Mouse (Mus musculus) MEL (cell line): ENCODE data around the gene Zbp1.

Experiments used
- CTCF ChIP-seq, 3 experiments: IDR thresholded peaks in 2 of 3; conservative IDR thresholded peaks in 1 of 3; 2 replicates each; pipeline ENCODE4 v1.5.1; 2011 to 2012; ENCODE audit warnings: low read length in 3 of 3, low read depth in 2 of 3, mild to moderate bottlenecking in 2 of 3, improper control_type of control experiment in 1 of 3, inconsistent platforms in 1 of 3, mixed read lengths in 1 of 3, moderate library complexity in 1 of 3; ENCODE audit not compliant: control insufficient read depth in 1 of 3, insufficient read depth in 1 of 3, poor library complexity in 1 of 3, severe bottlenecking in 1 of 3
- GATA1 ChIP-seq: IDR thresholded peaks from 2 replicates; pipeline ENCODE4 v1.6.1; 2011; ENCODE audit warnings: low read depth, low read length, improper control_type of control experiment
- KAT2A ChIP-seq: conservative IDR thresholded peaks from 2 replicates; pipeline ENCODE4 v1.6.1; 2012; ENCODE audit warnings: low read depth, low read length, improper control_type of control experiment, inconsistent platforms
- MAFK ChIP-seq: IDR thresholded peaks from 2 replicates; pipeline ENCODE4 v1.6.1; 2011; ENCODE audit warnings: low read depth, mild to moderate bottlenecking, low read length, improper control_type of control experiment, borderline replicate concordance
- NELFE ChIP-seq: IDR thresholded peaks from 2 replicates; pipeline ENCODE4 v1.6.1; 2011; ENCODE audit warnings: low read depth, low read length, improper control_type of control experiment
- POLR2A ChIP-seq, 2 experiments: IDR thresholded peaks; 2 replicates each; pipeline ENCODE4 v1.6.1; 2011 to 2012; ENCODE audit warnings: low read length in 2 of 2, mild to moderate bottlenecking in 2 of 2, control low read depth in 1 of 2, improper control_type of control experiment in 1 of 2, low read depth in 1 of 2, moderate library complexity in 1 of 2; ENCODE audit not compliant: control insufficient read depth in 1 of 2, insufficient read depth in 1 of 2, poor library complexity in 1 of 2
- POLR2AphosphoS5 ChIP-seq: IDR thresholded peaks from 2 replicates; pipeline ENCODE4 v1.6.1; 2012; ENCODE audit warnings: low read depth, borderline replicate concordance, mild to moderate bottlenecking, inconsistent platforms, low read length, moderate library complexity, mixed read lengths
- TAL1 ChIP-seq: IDR thresholded peaks from 2 replicates; pipeline ENCODE4 v1.6.1; 2012; ENCODE audit warnings: mild to moderate bottlenecking, inconsistent platforms, low read length, moderate library complexity, mixed read lengths
- ZKSCAN1 ChIP-seq: IDR thresholded peaks from 2 replicates; pipeline ENCODE4 v1.6.1; 2012; ENCODE audit warnings: low read depth, mild to moderate bottlenecking, inconsistent platforms, low read length, improper control_type of control experiment, moderate library complexity

- TF ChIP-seq GATA1 (no peak), CTCF (IDR thresholded peaks at IDR 0.05 in 2 of 3, conservative IDR thresholded peaks at IDR 0.05 in 1 of 3; ENCODE audit: control insufficient read depth in 1 of 3, insufficient read depth in 1 of 3, low read depth in 2 of 3, low read length in 3 of 3, poor library complexity in 1 of 3, severe bottlenecking in 1 of 3) (no peak), POLR2AphosphoS5 (no peak), TAL1 (no peak), KAT2A (no peak), POLR2A (IDR thresholded peaks at IDR 0.05; ENCODE audit: control insufficient read depth in 1 of 2, insufficient read depth in 1 of 2, low read depth in 1 of 2, low read length in 2 of 2, poor library complexity in 1 of 2) (no peak), NELFE (no peak), MAFK (no peak), ZKSCAN1 (no peak)
Observed at GRCm38 (mm10) chr2:173171956-173172355, 46.8 kb downstream of the Zbp1 start.
